Mouse (Mus musculus) layer of hippocampus, postnatal 36 days (tissue): ENCODE results near the gene Rbm4. TPM values are rescaled to one million over a fixed set of nuclear protein-coding genes. Genes with fewer than 3 reads are reported as not detected.
"Not testable (repeated sequence)": the region's sequence is repeated elsewhere in the genome, so short reads cannot be mapped to it uniquely, and the experiment has no call there.

ENCODE experiments used
- DNase-seq, 2 experiments: peaks; one replicate each; pipeline ENCODE4 v3.0.0; 2022
- total RNA-seq, 2 experiments: library from RNA; stranded (reverse); gene quantifications; 2 replicates each; pipeline ENCODE4 v1.2.3; 2021

The Rbm4 gene
- 10 to 100 TPM; 88.2 to 89.6 TPM for total RNA-seq

DNA sequence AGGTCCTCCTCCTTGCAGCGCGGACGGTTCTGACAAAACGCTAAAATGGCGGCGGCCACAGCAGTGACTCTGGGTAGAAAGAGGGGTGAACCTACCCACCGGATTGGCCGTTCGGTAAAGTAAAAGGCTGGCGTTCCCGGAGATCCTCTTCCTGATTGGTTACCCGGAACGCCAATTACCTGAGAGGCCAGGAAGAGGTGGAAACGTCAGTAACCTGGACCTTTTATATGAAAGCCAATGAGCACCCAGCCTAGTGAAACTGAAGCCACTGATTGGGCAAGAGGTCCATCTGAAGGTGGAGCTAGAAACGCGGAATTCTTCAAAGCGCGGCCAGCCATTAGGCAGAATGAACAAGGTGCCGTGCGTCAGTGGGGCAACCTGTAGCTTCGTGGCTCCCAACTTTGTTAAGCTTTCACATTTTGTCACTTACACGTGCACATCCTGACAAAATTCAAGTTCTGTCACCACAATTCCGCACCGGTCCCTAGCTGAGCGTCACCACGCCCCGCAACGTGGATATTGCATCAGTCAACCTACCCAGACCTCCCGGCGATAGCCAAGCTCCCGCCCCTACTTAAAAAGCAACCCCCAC lies at the start of gene Rbm4:
Gene Rbm4, minus strand, starts transcription at position 71 of the 592 bp plus-strand sequence.
- DNase-seq: peak; percentile 96 to 97

- no peak for DNase-seq
Measured at GRCm38 (mm10) chr19:4842611-4843010, 48.9 kb upstream of the Rbm4 start.

GRCm38 (mm10) chr19:4840848-4841247 lies 47.1 kb upstream of the Rbm4 start:
- no peak for DNase-seq

- peak; percentile 94 to 96 for DNase-seq
Measured at GRCm38 (mm10) chr19:4839149-4839548, 45.4 kb upstream of the Rbm4 start, which contains the start of the genes Ccs and Ccdc87. Ccs (minus strand) TSS chr19:4839332. Ccdc87 (plus strand) TSS chr19:4839366.

DNA sequence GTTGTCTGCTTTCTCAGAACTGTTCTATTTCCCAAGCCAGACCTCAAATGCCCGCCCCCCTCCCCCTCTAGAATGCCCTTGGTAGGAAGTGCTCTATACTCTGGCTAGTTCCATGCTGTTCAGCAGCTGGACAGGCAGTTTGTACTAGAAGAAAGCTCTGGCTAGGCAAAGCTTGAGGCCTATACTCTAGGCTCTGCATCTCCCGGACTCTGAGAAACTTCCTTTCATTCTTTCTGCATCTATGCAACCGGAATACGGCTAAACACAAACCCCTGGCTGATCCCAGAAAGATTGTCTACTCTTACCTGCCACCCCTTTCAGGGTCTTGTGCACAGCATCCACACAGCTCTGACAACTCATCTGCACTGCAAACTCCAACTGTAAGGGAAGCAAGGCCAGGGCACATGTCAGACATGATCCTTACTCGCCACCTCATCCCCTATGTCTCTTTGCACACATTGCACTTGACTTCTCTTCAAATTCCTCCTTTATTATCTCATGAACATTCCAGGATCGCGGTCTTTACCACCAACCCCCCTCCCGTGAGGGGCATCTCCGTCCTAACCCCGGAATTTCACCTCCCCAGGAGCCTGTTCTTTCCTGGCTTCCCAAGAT lies 44.9 kb upstream of the Rbm4 start:
- no peak for DNase-seq

- DNase-seq: no peak
Measured at GRCm38 (mm10) chr19:4837049-4837448, 43.3 kb upstream of the Rbm4 start.

GRCm38 (mm10) chr19:4836096-4836495 lies 42.4 kb upstream of the Rbm4 start:
- no peak for DNase-seq

DNA sequence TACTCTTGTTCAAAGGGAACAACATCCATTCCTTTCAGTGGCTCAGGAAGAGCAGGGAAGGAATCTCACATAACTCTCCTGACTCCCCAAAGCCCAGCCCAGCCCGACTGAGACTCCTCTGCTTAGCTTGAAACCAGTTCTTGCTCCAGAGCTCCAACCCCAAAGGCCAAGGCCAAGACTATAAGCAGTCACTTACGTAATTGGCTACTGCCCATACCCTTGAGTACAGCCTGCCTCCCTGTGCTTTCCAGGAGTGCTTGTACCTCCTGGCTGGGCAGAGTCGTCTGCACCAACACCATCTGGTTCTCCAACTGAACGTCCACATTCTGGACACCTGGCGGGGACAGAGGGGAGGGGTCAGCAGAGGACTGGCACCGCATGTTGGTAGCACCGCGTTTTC lies 40.3 kb upstream of the Rbm4 start:
- no peak for DNase-seq

DNA sequence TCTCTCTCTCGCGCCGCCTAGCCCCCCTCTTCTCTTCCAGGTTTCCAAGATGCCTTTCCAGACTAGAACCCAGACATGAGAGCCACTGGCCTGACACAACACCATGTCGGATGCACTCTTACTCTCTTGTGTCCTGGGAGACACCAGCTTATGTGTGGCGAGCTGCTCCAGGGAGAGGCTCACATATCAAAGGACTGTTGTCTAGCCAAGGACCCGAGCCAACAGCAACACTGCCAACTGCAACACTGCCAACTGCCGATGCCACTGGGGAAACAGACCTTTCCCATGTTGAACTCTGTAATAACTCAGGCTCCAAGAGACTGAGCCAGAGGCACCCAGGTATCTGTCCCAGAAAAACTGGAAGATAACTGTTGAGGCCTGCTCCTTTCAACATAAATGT lies 35.5 kb upstream of the Rbm4 start:
- DNase-seq: peak; percentile 53 to 66

- DNase-seq: no peak
Measured at GRCm38 (mm10) chr19:4828444-4829114, 34.9 kb upstream of the Rbm4 start.

DNA sequence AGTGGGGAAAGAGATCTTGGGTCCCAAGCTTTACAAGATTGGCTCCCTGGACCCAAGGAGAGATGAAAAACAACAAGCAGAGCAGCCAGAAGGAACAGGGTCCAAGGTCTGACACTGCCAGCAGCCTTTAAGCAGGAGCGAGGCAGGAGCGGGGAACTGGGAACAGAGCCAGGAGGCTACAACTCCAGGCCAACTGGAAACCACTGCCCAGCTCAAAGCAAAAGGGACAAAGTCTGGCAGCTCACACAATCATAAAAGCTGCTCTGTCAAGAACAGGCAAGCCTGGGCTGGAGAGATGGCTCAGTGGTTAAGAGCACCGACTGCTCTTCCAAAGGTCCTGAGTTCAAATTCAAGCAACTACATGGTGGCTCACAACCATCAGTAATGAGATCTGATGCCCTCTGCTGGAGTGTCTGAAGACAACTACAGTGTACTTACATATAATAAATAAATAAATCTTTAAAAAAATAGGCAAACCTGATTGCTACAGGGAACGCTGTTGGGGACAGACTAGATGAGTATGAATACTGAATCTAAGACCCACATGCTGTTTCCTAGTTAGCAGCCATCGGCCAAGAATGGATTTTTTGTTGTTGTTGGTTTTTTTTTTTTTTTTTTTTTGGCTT lies 27.1 kb upstream of the Rbm4 start:
- DNase-seq: peak; percentile 73 to 75

- DNase-seq: no peak
Measured at GRCm38 (mm10) chr19:4817182-4817835, 23.6 kb upstream of the Rbm4 start.

DNA sequence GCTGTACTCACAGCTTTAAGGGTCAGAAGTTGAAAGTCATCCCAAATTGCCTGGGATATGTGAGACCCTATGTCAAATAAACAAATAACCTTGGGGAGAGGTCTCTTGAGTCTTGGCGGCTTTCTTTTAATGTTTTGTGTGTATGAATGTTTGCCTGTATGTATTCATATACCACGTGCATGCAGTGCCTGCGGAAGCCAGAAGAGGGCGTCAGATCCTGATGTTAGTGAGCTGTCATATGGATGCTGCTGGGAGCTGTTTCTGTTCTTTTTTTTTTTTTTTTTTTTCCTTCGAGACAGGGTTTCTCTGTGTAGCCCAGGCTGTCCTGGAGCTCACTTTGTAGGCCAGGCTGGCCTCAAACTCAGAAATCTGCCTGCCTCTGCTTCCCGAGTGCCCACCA lies 19.3 kb upstream of the Rbm4 start:
- no peak for DNase-seq

- not testable (repeated sequence) for DNase-seq
Measured at GRCm38 (mm10) chr19:4812334-4812949, 18.7 kb upstream of the Rbm4 start.

GRCm38 (mm10) chr19:4811909-4812242 lies 18.2 kb upstream of the Rbm4 start:
- DNase-seq: no peak

GRCm38 (mm10) chr19:4811063-4811908 lies 17.6 kb upstream of the Rbm4 start, which contains the start of the genes Gm21992 and Rbm14:
Gm21992 (minus strand) TSS chr19:4811612.
Rbm14 (minus strand) TSS chr19:4811634.
- peak; percentile 98 to 99 for DNase-seq

DNA sequence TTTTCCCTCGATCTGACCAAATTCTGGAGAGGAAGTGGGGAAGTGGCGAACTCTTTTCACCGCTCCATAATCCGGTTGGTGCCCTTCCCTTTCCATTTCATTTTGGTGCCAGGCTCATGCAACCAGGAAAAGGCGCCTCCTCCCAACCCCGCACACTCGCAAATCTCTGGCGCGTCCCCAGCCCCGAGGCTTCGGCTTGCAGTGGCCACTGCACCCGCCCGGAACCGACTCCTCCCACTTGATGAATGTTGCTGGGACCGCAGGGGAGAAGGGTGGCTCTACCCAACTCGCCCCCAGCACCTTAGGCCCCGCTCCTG lies 17.0 kb upstream of the Rbm4 start:
- DNase-seq: no peak

- no peak for DNase-seq
Measured at GRCm38 (mm10) chr19:4810309-4810708, 16.6 kb upstream of the Rbm4 start.

GRCm38 (mm10) chr19:4803283-4803682 lies 9.6 kb upstream of the Rbm4 start:
- DNase-seq: no peak

GRCm38 (mm10) chr19:4802691-4803091 lies 9.0 kb upstream of the Rbm4 start:
- DNase-seq: no peak

DNA sequence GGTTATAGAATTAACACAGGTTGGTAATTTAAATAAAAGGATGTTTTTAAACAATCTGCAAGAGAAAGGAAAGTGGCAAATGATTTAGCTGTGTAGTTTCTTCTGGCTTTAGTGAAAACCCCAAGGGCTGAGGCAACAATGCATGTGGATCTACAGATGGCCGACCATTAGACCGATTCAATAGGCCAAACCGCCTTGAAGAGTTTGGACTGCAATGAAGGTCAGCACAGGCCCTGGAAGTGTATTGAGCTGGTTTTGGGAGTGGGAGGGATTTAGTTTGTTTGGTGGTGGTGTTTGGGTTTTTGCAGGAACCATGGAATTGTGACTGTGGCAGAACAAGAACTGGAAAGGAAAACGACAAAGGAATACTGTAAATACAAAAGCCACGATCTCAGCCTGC lies 5.4 kb upstream of the Rbm4 start:
- no peak for DNase-seq

DNA sequence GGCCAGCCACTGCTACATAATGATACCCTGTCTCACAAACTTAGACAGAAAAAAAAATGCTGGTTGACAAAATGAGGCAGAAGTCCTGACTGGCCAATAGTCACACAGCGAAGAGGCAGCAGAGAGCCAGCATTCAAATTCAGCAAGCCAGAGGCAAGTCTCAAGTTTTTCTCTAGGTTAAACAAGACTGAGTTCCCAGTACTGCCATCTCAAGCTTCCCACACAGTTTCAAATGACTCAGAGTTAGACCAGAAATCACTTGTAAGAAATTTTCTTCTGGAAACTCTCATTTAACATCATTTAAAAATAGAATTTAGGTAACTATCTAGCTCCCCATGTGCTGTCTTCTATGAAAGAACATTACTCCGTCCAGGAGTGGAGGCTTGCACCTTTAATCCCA lies 4.1 kb upstream of the Rbm4 start:
- DNase-seq: no peak
